Mouse (Mus musculus) cerebellum, postnatal 25 days (tissue): ENCODE measurements around the gene Cfap58.

Experiments
- DNase-seq, 2 experiments: peaks; one replicate each; pipeline ENCODE4 v3.0.0; 2021; ENCODE audit warnings: mixed read lengths in 2 of 2

Gene Cfap58

DNA sequence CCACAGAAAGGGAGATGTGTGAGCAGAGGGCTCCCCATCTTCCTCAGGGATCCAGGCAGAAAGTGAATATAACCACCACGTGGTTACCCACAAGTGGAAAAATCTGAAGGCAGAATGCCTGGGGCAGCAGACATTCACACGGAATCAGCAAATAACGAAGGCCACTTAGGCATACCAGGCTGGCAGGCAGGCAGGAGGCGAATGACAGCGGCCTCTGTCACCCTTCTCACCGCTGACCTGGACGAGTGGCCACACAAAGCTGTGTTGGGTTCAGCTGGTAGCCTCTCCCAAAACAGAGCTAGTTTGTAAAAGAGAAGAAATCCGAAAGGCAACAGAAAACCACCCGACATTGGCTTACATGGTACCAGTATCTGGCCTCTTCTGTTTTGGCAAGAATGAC lies 19.5 kb upstream of the Cfap58 start:
- DNase-seq, result no peak

DNA sequence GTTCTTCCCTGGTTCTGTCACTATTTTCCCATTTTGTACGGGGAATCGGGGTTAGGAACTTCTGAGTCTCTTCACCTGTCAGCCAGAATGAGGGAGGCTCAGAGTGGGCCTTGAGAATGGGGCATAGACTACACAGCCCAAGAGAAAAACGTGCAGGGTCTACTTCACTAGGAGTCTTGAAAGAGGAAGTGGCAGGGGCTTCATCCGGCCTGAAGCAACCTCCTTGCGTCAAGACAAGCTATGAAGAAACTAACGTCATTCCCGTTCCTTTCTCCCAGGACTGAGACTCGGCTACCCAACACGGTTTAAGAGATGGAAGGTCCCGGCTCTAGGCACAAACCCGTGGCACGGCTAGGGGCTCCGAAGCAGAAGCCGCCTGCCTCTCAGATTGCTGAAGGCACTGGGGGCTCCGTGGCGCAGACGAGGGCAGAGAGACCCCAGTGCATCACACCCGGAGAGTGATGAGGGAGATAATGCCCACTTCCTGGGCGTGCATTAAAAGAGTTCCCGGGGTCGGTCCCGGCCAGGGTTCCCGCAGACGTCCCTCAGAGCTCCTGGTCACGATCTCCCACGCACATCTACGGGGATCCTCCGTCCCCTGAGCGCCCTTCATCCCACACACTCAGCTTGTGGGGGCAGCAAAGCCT lies 18.9 kb upstream of the Cfap58 start:
- peak in 1 of 2 experiments; percentile 9 for DNase-seq

DNA sequence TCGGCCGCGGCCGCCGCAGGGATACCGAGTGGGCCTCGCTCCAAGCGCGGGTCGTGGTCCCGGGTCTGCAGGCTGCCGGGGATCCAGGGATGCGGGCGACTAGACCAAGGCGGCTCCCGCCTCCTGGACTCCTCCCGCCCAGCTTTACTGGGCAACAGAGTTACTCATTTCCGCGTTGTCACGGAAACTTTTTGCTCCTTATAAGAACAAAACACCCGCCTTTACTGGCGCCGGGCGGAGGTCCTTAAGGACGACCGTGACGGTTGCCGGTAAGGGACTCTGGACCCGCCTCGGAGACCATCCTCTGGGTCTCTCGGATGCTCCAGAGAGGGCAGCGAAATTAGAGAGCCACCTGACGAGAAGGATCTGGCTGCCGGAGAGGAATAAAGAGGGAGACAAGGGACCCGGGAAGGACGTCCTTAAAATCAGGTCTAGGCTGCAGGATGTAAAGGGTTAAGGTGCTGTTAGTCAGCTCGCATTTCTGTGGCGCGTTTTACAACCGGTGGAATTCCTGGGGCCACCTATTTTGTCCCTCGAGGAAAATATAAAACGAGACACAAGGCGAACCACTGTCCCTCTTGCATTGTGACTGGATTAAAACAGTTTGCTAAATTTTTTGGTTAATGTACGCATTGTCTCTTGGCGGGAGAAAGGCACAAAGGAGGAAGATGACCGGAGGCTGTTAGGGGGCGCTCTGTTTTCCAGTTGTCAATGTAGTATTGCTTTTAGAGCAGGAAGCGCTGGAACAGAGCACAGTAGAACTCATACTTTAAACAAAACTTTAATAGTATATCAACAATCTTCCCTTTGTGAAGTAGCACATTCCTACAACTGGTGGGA lies 18.1 kb upstream of the Cfap58 start, which contains the start of the genes Cfap43 and Itprip:
Gene Cfap43, minus strand, starts transcription at position 162 of the 840 bp plus-strand sequence.
Gene Itprip, minus strand, starts transcription at position 174 of the 840 bp plus-strand sequence.
- DNase-seq, result peak; percentile 41 to 49

DNA sequence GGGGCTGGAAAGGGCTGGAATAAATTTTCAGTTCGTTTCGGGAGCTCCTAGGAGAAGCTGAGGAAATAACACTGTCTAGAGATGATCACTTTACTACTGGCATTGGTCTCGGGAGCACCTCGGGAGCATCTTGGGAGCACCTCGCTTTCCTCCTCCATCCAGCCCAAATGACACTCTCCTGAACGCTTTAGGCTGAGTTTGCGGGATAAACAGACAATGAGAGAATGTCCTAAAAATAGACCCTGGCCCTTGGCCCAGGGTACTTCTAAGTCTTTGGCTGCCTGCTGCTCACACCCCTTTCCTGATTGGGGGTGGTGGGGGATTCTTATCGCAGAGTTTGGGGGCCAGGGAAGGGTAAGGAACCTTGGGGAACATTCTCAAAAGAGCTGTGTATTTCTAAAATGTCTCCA lies 17.5 kb upstream of the Cfap58 start:
- DNase-seq, result no peak

DNA sequence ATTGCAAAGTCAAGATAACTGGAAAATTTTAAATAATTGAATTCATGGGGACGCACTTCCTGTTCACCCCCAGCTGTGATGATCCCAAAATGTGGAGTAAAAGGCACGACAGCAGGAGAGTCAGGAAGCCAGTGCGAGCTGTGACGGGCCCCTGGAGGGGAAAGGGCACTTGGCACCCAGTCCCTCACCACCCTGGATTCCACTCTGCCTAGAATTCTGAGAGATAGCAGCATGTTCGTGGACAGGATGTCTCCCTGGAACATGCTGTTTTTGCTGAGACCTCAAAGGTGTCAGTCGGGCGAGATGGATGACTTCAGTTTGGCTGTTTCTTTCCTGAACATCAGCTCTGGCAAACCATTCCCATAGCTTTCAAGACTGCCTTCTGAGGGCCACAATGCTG lies 11.7 kb upstream of the Cfap58 start:
- no peak for DNase-seq

DNA sequence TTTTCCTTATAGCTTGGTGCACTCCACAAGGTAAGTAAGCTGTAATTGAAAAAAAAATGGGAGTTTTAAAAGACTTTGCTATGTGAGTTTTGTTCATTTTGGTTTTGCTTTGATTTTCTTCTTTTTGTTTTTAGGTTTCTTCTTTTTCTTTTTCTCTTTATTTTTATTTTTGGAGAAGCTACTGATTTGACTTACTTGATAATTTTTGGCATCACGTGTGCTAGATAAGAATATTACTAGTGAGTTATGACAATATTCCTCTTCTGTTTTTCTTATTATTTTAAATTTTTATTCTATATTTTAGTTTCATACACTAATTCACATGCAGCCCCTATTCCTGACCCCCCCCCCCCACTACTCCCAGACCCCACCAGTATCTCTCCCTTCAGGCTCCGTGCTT lies 10.4 kb upstream of the Cfap58 start:
- DNase-seq, result no peak

DNA sequence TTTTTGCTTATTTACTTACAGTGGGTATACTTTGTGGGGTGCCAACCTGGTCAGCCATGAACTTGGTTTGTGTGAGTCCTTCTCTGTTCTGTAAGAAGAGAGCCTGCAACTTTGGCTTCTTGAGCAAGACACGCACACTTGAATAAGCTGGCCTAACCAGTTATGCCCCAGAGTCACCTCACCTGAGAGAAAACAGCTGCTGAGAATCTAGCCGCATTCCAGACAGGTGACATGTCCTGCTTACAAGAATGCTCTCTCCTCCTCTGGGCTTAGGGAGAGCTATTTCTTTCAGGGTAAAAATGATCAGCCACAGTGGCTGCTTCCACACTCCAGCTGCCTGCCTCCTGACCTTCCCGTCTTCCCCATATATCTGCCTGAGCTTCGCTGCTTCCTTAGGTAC lies 8.4 kb upstream of the Cfap58 start:
- DNase-seq, result no peak

DNA sequence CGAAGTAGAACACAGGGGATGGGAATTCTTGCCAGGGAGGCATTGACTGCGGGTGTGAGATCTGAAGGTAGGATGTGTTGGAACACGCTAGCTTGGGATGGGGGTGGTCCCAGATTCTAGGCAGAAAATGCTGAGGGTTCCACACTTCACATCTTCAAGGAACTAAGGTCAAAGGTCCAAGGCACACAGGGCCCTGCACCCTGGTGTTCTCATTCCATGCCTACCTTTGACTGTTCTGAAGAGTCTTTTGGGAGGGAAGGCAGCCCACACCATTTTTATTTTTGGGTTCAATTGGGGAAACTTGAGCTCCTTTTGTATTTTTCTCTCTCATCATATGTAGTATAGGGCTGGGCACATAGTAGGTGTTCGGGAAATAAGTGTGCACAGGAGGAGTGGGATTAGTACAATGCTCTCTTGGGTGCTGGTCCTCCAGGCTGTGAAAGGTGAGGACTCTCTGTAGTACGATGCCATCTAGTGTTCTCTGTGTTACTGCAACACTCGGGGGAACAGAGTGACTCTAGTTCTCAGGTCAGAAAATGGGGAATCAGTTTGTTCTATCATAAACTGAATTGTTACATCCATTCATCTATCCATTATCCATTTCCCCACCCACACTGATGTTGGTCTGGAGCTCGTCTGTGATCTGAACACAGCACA lies 5.4 kb upstream of the Cfap58 start:
- DNase-seq, result peak in 1 of 2 experiments; percentile 14

DNA sequence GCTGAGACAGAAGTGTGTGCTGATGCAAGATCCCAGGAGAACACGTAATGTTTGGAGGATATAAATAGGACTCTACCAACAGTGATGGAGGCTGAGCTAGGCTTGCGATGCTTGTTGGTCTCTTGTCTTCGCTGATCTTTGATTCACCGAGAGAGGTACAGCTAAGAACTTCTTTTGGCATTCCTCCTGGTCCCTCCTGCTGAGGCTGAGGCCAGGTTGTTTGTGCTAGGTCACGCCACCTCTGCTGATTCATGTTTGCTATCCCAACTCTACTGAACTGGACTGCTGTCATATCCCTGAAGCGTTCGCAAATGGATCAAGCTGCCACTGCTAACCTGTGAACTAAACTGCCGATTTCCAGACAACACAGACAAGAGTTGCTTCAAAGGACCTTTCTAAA lies 3.3 kb upstream of the Cfap58 start:
- no peak for DNase-seq

DNA sequence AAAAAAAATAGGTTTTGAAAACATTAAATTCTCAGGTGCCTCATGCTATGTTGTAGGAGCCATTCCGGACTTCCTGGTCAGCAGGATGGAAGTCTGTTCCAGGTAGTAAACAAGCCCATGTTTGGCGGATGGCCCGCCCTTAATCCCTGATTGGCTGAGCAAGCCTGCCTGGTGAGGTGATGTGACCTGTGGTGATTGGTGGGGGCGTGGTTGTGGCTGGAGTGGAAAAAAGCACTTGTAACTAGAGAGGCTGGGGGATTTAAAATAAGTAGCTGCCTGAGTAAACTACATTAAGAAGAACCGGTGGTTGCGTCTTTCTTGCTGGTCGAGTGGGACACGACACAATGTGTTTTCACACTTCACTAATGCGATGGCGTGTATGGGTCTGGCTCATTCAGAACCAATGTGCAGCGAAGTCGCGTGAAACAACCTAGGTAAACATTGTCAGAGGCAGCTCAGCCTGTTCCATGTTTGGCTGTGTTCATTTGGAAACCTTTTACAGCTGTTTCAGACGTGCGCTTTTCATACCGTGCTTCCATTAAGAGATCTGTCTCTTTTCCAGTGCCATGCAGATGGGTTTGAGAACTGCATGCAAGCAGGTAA lies 2.7 kb upstream of the Cfap58 start:
- no peak for DNase-seq

DNA sequence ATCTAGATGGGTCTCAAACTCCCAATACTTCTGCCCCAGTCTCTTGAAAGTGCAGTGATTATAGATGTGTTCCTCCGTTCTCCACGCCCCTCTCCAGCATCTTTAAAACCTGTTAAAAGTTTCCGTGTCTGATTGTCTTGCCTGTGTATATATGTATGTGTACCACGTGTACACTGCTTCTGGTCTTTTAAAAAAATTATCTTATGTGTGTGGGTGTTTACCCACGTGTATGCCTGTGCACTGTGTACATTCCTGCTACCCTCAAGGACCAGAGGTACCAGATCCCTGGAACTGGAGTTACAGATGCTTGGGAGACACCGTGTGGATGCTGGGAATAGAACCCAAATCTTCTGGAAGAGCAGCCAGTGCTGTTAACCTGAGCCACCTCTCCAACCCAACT lies 1.9 kb upstream of the Cfap58 start:
- no peak for DNase-seq

DNA sequence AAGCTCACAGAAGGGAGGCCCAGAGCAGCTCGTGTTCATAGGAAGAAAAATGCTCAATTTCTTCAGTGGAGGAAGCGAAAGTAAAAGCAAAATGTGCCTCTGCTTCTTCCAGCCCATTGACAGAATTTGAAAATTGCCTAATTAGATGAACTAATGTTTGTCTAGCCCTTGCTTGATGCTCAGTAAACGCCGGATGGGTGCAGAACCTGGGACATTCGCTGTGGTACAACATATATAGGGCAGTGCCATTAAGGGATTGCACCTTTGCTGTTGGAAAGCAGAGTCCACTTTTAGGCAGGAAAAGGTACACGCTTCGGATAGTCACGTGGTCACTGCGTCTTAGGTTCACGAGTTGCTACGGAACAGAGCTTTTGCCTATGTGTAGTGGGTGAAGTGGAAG lies 985 bp upstream of the Cfap58 start:
- no peak for DNase-seq

DNA sequence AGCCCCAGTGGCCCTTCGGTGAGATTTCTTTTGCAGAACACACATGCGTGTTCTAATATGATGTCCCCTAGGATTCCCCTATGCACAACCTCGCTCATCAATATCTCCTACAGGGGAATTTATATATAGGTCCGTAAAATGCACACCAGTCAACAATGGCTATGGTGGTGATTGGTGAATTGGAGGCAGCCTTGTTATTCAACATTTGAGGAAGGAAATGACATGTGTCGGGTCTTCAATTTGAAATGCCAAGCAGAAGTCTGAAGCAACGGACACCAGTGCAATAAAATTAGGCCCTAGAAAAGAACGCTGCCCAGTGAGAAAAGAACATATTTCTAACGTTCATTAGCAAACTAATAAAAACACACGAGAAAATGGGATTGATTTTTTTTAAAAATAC lies 537 bp upstream of the Cfap58 start:
- DNase-seq, result no peak

DNA sequence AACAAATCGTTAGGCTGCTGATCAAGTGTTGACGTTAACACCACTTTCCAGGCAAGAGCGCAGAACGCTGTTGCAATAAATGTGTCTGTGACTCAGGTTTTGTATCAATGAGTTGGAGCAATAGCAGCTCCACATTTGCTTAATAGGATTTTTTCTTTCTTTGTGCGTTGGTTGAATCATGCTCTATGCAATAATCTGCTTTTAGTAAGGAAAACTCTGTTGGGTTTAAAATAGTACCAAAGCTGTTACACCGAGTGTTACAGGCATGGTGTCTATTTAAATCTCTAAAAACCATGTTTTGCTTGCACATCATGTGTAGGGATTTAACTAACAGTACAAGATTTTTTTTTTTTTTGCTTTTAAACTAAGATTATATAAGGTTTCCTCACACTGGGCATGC lies 1.9 kb downstream of the Cfap58 start:
- no peak for DNase-seq

DNA sequence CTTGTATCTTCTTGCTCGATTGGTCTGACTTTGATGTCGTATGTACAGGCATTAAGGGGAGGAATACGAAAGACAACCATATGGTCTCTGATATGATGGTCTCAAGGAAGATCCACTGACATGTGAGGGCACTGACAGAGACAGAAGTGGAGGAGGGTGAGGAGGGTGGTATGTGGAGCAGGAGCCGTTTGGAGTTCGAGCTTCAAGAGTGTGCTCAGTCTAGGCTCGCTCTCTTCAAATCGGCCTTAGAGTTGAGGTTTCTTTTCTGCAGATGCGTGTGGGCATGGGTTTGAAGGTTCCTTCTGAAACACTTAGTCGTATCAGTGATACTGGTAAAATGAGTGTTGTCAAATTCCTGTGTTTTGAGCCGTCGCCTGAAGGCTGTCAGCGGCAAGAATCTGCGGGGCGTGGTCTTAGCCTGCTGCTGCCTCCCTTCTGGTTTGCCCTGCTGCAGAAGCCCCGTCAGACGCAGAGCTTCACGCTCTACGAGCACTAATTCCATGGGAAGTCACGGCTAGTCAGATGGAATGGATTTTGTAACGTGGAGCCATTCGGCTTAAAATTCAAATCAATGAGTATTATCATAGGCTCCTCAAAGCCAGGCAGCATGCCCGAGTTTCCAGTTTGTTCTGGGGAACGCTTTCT lies 9.5 kb downstream of the Cfap58 start:
- DNase-seq, result no peak

DNA sequence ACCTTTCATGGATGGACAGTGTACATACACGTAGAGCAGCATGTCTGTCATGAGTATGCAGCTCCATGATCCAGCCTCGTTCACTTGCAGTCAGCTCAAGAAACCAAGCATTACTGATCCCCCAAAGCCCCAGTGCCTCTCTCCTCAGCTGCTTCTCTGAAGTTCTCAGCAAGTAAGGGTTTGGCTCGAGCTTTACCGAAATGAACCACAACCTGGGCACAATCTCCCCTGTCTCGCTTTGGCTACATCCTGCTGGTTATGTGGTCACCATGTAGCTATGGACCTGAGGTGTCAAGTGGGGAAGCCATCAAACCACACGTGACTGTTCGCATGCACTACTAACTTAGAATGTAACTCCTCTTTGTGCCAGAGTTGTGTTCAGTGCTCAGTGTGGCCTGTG lies 13.5 kb downstream of the Cfap58 start:
- DNase-seq, result no peak

DNA sequence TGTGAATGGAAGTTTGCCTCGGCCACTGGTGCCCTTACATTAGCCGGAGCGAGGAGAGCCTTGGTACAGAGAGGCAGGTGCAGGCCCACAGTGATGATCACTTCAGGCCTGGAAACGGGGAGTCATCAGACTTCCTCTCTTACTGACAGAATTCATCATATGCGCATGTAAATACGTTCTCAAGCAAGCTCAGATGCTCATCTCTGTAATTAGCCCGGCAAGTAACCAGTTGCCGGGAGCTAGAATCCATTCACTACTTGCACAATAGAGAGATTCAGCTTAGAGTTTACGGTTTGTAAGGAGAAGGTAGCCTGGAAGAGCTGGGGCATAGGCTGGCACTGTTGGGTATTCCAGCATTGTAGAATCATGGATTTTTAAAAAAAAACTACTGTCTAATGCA lies 15.7 kb downstream of the Cfap58 start:
- no peak for DNase-seq

DNA sequence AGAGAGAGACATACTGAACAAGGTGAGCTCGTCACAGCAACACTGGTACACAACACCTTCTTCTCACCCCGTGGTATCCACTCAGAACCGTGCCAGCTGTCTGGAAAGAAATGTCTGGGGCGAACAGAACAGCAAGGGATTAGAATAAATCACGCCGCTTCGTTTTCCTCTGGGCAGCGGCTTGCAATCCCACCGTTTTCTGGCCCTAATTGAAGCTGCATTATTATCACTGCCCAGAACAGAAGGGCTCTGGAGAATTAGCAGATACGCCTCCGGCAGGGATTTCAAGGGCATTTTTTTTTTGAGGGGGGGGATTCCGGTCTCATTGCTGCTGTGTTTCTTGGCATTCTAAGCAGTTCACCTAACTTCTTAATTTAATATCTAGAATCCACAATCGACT lies 20.7 kb downstream of the Cfap58 start:
- DNase-seq, result no peak

DNA sequence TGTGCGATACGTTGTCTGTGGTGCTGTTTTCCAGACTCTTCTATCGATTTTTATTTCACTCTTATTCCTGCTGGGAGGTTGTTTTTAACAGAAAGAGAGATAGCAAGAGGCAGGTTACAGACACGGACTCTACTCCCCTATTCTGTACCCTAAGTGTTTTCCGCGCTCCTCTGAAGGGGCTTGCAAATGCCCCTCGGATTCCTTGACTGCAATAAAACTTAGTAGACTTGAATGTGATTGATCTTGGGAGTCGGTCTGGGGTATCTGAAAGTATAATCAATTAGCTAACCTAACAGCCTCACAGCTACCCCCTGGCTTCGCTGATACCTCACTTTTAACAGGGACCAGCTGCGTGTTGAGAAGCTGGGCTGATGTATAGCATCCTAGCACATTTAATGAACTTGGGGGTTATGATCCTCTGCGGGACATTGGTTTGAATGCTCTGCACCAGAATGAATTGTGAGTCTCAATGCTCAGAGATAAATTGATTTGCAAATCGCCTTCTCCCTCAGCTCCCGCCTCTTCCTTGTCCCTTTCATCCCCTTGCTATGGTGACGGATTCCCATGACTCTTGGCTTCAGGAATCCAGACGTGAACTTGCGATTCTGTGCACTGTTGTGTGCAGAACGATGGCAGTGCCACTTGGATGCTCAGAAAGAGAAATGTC lies 31.7 kb downstream of the Cfap58 start:
- DNase-seq, result no peak

DNA sequence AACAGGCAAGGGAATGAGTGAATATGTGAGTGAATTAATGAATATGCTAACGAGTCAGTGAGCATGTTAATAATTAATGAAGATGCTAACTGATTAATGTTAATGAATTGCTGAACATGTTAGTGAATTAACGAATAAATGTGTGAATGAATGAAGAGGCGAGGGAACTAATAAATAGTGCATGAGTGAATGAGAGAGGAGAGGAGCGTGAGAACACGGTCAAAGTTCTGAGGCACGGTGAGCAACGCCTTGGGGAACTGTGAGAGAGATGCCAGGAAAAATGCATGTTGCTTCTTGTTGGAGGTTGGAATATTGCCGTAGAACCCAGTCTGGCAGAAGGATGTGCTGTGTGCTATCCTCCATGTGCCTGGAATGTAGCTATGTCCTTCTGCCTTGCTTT lies 33.6 kb downstream of the Cfap58 start:
- no peak for DNase-seq

DNA sequence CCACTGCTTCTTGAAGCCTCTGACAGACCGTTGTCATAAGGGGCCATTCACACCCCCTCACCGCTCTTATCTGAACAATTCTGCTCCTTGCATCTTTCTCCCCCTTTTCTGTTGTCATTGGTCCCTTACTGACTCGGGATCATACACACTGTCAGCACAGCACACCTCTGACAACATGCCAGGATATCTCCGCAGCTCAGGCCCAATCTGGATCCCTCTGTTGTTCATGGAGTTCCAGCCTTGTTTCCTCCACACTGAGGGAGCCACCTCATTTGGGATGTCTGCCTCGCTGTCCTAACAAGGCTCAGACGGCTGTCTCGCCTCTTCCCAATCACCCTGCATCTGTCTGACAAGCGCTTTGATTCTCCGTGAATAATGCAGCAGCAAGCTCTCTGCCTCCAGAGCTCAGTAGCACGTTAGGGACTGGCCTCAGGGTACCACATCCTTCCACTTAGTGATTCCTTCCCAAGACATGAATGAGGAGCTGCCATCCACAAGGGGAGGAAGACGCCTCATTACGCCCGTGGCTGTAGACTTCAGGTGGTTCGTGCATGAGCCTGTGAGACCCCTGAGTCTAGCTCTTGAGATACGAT lies 40.7 kb downstream of the Cfap58 start:
- no peak for DNase-seq

DNA sequence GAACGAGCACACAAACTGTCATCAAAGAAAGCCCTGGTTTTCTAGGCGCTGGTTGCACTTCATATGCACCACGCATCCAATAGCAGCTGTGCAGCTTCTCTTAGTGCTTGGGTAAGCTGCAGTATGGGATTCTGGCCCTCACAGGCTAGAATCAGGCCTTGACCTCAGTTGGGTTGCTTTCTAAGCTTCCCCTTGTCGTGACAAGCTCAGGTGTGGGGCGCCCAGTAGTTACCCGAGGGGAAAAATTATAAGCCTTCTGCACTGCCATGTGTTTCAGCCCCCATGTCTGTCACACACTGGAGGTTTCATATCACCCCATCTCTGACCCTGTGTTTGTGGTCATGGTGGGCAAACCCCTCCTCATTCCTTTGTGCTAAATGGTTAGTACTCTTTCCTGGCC lies 42.0 kb downstream of the Cfap58 start:
- no peak for DNase-seq
